Mouse (Mus musculus) bone marrow, adult 2 months (tissue): Measurements from ENCODE around the gene Acox3. TPM values are rescaled to one million over a fixed set of nuclear protein-coding genes. Genes with fewer than 3 reads are reported as not detected.

Experiments used
- H3K27ac ChIP-seq: fragments of 200-500 bp; 2 replicates; pipeline ENCODE4 v1.5.1; 2012; ENCODE audit warnings: low read depth, mild to moderate bottlenecking, control low read depth, inconsistent platforms, low read length; ENCODE audit not compliant: control insufficient read depth, poor library complexity, insufficient read depth
- H3K4me1 ChIP-seq: fragments of 200-500 bp; 2 replicates; pipeline ENCODE4 v1.6.1; 2011; ENCODE audit warnings: low read length; ENCODE audit not compliant: control insufficient read depth, insufficient read depth
- H3K4me3 ChIP-seq: fragments of 200-500 bp; replicated peaks from 2 replicates; pipeline ENCODE3; 2011; ENCODE audit warnings: mild to moderate bottlenecking, low read depth, low read length, control low read depth; ENCODE audit not compliant: control insufficient read depth
- CTCF ChIP-seq: fragments of 200-500 bp; IDR thresholded peaks from 2 replicates; pipeline ENCODE4 v1.5.1; 2011; ENCODE audit warnings: low read length, control low read depth; ENCODE audit not compliant: control insufficient read depth, insufficient read depth
- POLR2A ChIP-seq: fragments of 200-500 bp; IDR thresholded peaks from 2 replicates; pipeline ENCODE4 v1.6.1; 2011; ENCODE audit warnings: low read depth, mild to moderate bottlenecking, control low read depth, low read length, borderline replicate concordance; ENCODE audit not compliant: control insufficient read depth
- WGBS: fragments of 180-500 bp; shearing (Covaris S2); methylation state at CpG from one replicate; pipeline ENCODE4 v1.1.7; 2018; 5-methylcytosine and 5-hydroxymethylcytosine counted together
- polyA plus RNA-seq: library from polyadenylated mRNA; stranded (reverse); fragments of >200 nt; gene quantifications from 2 replicates; pipeline ENCODE4 v1.2.4, GENCODE M21; 2011; ENCODE audit warnings: low replicate concordance; ENCODE audit not compliant: missing spikeins, insufficient read depth, insufficient read length

Acox3 gene
- polyA plus RNA-seq, 1 experiment = 35.8 TPM

GRCm38 (mm10) chr5:35596169-35597160 is 13.6 kb downstream of the Acox3 start:
- Histone ChIP-seq H3K4me1 (no peaks in the 10 kb centered on the region), H3K27ac (no peak overlapping the region), H3K4me3 (no peak overlapping the region)
- no peak for TF ChIP-seq CTCF
- TF ChIP-seq POLR2A = no peak
- 66% methylated on average over 18 of the region's 18 CpGs for WGBS

GRCm38 (mm10) chr5:35600233-35600632 is 17.4 kb downstream of the Acox3 start:
- TF ChIP-seq CTCF (no peak), POLR2A (no peak)
- Histone ChIP-seq H3K27ac (no peak overlapping the region), H3K4me1 (no peaks in the 10 kb centered on the region), H3K4me3 (no peak overlapping the region)
- 81% methylated on average over 11 of the region's 11 CpGs for WGBS

GRCm38 (mm10) chr5:35601526-35601925 is 18.7 kb downstream of the Acox3 start:
- H3K4me1 ChIP-seq = no peaks in the 10 kb centered on the region
- WGBS = 81% methylated on average over 8 of the region's 8 CpGs
- no peak for TF ChIP-seq POLR2A
- TF ChIP-seq CTCF = no peak
- H3K4me3 ChIP-seq = no peak overlapping the region
- H3K27ac ChIP-seq = no peak overlapping the region

- Histone ChIP-seq H3K4me1 (no peaks in the 10 kb centered on the region), H3K4me3 (no peak overlapping the region), H3K27ac (no peak overlapping the region)
- WGBS = 78% methylated on average over 7 of the region's 7 CpGs
- TF ChIP-seq POLR2A (no peak), CTCF (no peak)
These were observed 22.5 kb downstream of the Acox3 start for GRCm38 (mm10) chr5:35605355-35605754.

- Histone ChIP-seq H3K27ac (no peak overlapping the region), H3K4me1 (no peaks in the 10 kb centered on the region), H3K4me3 (no peak overlapping the region)
- WGBS = 88% methylated on average over 7 of the region's 7 CpGs
- no peak for TF ChIP-seq CTCF
These were observed 24.0 kb downstream of the Acox3 start for GRCm38 (mm10) chr5:35606800-35607199.

GRCm38 (mm10) chr5:35607784-35608183 is 24.9 kb downstream of the Acox3 start:
- no peaks in the 10 kb centered on the region for H3K4me1 ChIP-seq
- no peak overlapping the region for H3K27ac ChIP-seq
- no peak overlapping the region for H3K4me3 ChIP-seq
- TF ChIP-seq CTCF (no peak), POLR2A (no peak)
- WGBS = 78% methylated on average over 7 of the region's 7 CpGs

GRCm38 (mm10) chr5:35608559-35608958 is 25.7 kb downstream of the Acox3 start:
- WGBS = 76% methylated on average over 5 of the region's 5 CpGs
- Histone ChIP-seq H3K4me3 (no peak overlapping the region), H3K4me1 (no peaks in the 10 kb centered on the region), H3K27ac (no peak overlapping the region)
- TF ChIP-seq CTCF = no peak
- no peak for TF ChIP-seq POLR2A

- Histone ChIP-seq H3K27ac (no peak overlapping the region), H3K4me3 (no peak overlapping the region), H3K4me1 (peaks cover 2% of the 10 kb centered on the region; the same call in 1 of the 2 replicates)
- TF ChIP-seq CTCF (no peak), POLR2A (no peak)
- WGBS = 69% methylated on average over 12 of the region's 12 CpGs
These were observed 26.5 kb downstream of the Acox3 start for GRCm38 (mm10) chr5:35609381-35609780.

- Histone ChIP-seq H3K4me1 (peaks cover 2% of the 10 kb centered on the region; the same call in 1 of the 2 replicates), H3K4me3 (no peak overlapping the region), H3K27ac (no peak overlapping the region)
- 67% methylated on average over 2 of the region's 2 CpGs for WGBS
- TF ChIP-seq POLR2A = no peak
- TF ChIP-seq CTCF = no peak
These were observed 27.1 kb downstream of the Acox3 start for GRCm38 (mm10) chr5:35609971-35610370.
